Mouse (Mus musculus) CD4-positive helper T cell, adult 2 months (primary cell): ENCODE data around the gene Smc1b.

Experiments
- DNase-seq: peaks from one replicate; pipeline ENCODE4 v3.0.0-alpha.2; 2012; ENCODE audit warnings: low read depth, missing footprints, low spot score

The Smc1b gene

DNA sequence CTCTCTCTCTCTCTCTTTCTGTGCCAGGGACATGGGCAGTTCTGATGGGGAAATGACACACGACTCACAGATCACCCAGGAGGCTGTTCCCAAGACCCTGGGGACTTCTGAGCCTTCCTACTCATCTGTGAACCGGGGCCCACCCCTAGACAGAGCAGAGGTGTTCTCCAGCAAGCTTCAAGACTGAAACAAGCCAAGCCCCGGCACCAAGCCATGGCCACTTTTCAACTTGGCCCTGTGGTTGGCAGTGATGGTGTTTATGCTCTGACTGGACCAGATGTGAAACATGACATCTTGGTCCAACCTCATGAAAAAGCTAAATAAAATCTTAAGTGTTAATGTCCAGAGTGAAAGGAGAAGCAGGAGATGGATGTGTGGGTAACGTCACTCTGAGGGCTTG lies 109.6 kb downstream of the Smc1b start:
- no peak for DNase-seq

DNA sequence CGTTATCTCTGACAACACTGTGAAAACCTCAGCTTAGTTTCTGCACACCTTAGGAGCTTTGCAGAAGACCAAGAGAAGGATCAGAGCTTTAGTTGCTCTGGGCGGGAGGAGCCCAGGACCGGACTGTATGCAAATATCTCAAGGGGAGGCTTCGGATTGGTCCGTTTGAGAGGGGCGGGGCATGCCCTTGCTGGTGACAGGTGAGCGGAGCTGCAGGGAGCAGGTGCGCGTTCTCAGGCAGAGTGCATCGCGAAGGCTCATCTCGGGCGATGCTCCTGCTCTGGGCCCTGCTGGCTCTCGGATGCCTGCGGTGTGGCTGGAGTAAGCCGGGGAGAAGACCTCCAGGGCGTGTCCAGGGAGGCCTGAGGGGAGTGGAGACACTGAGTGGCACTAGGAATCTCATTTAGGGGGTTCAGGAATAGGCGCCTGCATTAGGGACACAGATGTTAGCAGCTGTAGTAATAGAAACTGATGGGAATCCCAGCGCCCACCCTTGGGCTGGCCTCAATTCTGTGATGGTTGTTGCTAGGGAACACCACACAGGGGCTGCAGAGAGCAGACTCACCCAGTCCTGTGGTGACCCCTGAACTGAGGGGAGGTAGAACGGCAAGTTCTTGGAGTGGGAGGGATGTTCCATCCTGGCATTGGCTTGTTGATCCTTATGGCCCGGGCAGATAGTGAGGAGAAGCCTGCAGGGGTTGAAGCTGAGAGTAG lies 114.7 kb downstream of the Smc1b start, which contains the start of gene Upk3a:
Upk3a (plus strand) TSS at position 191 of the 714 bp plus-strand sequence.
- DNase-seq, result no peak

DNA sequence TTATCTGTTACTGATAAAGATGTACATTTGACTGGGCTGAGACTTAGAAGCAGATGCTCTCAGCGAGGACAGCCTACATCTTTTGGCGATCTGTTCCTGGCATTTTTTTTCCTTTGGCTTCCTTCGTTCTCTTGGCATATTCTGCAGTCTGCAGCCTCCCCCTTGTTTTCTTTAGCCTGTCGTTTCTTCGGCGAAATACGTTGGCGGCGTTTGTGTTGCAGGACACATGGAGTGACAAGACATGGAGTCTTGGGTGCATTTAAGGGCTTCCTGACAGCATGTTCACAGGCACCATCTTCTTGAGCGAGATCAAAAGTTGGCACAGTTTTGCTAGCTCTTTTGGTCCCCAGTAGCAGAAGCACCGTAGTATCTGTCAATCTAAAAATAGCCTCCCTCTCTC lies 116.0 kb downstream of the Smc1b start:
- no peak for DNase-seq
